Mouse (Mus musculus): ENCODE results near the gene Nap1l5. TPM values are rescaled to one million over a fixed set of nuclear protein-coding genes. Genes with fewer than 3 reads are reported as not detected.

Gene Nap1l5
- polyA plus RNA-seq, 1 experiment, result 0.52 TPM

DNA sequence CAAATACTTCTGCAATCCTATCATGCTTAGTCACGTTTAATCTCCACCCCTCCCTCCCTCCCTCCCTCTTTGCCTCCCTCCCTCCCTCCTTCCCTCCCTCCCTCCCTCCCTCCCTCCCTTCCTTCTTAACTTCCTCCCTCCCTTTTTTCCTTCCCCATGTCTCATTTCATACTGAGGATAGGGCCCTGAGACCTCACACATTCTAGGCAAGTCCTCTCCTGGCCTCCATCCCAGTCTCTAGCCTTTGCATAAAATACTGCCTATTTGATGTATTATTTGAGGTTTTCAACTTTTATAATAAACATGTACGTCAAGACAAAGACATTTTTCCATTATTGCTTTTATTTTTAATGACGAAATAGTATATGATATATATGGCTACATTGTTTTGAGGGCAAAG is 6.7 kb upstream of the Nap1l5 start:
- DNase-seq, result no peak
- WGBS, result 68% methylated on average over 3 of the region's 3 CpGs
- TF ChIP-seq POLR2A (IDR thresholded peaks at IDR 0.05; ENCODE audit: borderline replicate concordance, extremely low read depth, low read depth, low read length) (no peak), CTCF (IDR thresholded peaks at IDR 0.05; ENCODE audit: insufficient read depth, low read length) (no peak)
- Histone ChIP-seq H3K4me3 (replicated peaks; ENCODE audit: extremely low read depth, low read depth, low read length) (no peak overlapping the region), H3K4me1 (ENCODE audit: control insufficient read depth, insufficient read depth, low read length) (no peaks in the 10 kb centered on the region)

DNA sequence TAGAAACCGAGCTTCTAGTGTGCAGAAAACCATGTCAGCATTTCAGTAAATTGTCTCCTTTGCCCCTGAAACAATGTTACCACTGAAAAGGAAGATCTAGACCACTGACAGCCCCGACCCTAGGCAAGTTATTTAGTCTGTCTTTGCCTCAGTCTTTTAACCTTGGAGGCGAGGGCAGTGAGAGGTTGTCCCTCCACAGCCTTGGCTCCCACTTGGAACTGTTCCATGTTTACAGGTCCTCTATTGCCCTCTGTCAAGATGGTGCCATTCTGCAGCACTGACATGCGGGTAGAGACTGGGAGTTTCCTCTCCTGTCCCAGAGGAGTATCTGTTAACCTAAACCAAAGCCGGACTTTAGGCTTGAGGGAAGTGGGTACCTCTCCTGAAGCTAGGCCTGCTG is 6.0 kb upstream of the Nap1l5 start:
- DNase-seq, result no peak
- WGBS, result 62% methylated on average over 5 of the region's 5 CpGs
- H3K4me3 ChIP-seq (replicated peaks; ENCODE audit: extremely low read depth, low read depth, low read length), result no peak overlapping the region
- no peaks in the 10 kb centered on the region for H3K4me1 ChIP-seq (ENCODE audit: control insufficient read depth, insufficient read depth, low read length)
- TF ChIP-seq POLR2A (IDR thresholded peaks at IDR 0.05; ENCODE audit: borderline replicate concordance, extremely low read depth, low read depth, low read length) (no peak), CTCF (IDR thresholded peaks at IDR 0.05; ENCODE audit: insufficient read depth, low read length) (no peak)

DNA sequence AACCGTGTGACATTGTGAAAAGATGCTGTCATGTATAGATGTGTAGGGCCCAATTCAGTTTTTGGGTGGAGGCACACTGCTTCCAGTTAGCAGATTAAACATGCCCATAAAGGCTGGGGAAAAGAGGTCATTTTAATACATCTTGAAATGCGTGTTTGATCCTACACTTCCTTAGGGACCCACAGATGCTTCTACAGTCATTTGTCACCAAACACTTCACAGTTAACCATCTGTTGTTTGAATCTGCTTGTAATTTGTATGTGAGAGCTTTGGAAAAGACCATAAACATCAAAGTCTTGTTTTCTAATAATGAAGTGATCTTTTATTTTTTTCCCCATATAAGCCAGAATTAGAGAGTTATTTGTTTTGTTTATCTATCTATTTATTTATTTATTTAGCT is 915 bp upstream of the Nap1l5 start:
- TF ChIP-seq CTCF (IDR thresholded peaks at IDR 0.05; ENCODE audit: insufficient read depth, low read length), result no peak
- TF ChIP-seq POLR2A (IDR thresholded peaks at IDR 0.05; ENCODE audit: borderline replicate concordance, extremely low read depth, low read depth, low read length), result no peak
- Histone ChIP-seq H3K4me1 (ENCODE audit: control insufficient read depth, insufficient read depth, low read length) (no peaks in the 10 kb centered on the region), H3K4me3 (replicated peaks; ENCODE audit: extremely low read depth, low read depth, low read length) (no peak overlapping the region)
- DNase-seq, result no peak
- WGBS, result 87% methylated on average over 2 of the region's 2 CpGs

DNA sequence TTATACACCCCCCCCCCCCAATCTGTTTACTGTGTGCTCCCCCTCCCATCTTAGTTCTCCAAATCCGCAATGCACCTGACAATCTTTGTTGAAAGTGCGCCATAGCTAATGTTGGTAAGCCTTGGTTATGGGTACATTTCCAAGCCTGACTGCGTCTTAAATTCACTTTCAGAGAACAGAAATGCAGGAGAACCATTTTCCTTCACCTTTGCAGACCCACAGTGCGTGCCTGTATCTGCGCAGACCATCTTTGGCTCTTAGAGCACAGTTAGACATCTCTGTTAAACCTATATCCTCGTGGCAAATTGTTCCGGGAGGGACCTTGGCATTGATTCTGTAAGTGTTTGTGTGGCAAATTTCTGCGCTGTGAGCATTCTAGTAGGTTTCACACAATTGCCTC is 460 bp upstream of the Nap1l5 start:
- no peak for DNase-seq
- 97% methylated on average over 8 of the region's 8 CpGs for WGBS
- H3K4me1 ChIP-seq (ENCODE audit: control insufficient read depth, insufficient read depth, low read length), result no peaks in the 10 kb centered on the region
- TF ChIP-seq CTCF (IDR thresholded peaks at IDR 0.05; ENCODE audit: insufficient read depth, low read length) (no peak), POLR2A (IDR thresholded peaks at IDR 0.05; ENCODE audit: borderline replicate concordance, extremely low read depth, low read depth, low read length) (no peak)
- H3K4me3 ChIP-seq (replicated peaks; ENCODE audit: extremely low read depth, low read depth, low read length), result no peak overlapping the region

DNA sequence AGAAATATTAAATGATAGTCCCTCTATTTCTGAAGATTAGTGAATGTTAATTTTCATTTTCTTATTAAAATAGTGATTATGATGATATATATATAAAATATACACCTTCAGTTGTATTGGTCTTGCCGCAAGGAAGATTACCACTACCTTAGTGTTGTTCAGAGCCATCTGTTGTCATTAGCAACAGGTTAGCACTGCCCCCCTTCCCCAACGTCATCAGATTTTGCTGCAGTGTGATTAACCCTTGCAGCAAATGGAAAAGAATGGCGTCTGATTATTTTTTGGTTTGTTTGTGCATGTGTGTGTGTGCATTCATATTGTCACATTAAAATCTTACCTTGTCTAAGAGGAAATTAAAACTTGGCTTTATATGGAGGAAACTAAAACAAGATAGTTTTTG is 2.3 kb downstream of the Nap1l5 start:
- DNase-seq, result no peak
- Histone ChIP-seq H3K4me3 (replicated peaks; ENCODE audit: extremely low read depth, low read depth, low read length) (no peak overlapping the region), H3K4me1 (ENCODE audit: control insufficient read depth, insufficient read depth, low read length) (no peaks in the 10 kb centered on the region)
- TF ChIP-seq CTCF (IDR thresholded peaks at IDR 0.05; ENCODE audit: insufficient read depth, low read length), result no peak
- TF ChIP-seq POLR2A (IDR thresholded peaks at IDR 0.05; ENCODE audit: borderline replicate concordance, extremely low read depth, low read depth, low read length), result no peak
- 78% methylated on average over 3 of the region's 3 CpGs for WGBS

DNA sequence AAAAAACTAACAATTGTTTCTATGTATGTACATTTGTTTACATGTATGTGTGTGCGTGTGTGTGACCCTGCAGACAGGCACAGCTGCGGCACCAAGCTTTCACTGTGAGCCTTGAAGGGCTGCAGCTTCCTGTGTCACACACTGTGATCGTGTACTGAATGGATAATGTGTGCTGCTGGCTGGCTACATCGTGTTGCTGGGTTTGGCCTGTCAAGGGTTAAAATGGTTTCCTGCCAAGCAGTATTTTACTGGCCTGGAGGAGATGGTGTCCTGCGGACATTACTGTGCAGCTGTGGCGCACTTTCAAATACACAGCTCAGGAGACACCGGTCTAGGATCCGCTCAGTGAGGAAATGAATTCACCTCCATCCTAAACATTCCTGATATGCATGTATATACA is 3.7 kb downstream of the Nap1l5 start:
- WGBS, result 46% methylated on average over 8 of the region's 8 CpGs
- Histone ChIP-seq H3K4me3 (replicated peaks; ENCODE audit: extremely low read depth, low read depth, low read length) (no peak overlapping the region), H3K4me1 (ENCODE audit: control insufficient read depth, insufficient read depth, low read length) (no peaks in the 10 kb centered on the region)
- TF ChIP-seq POLR2A (IDR thresholded peaks at IDR 0.05; ENCODE audit: borderline replicate concordance, extremely low read depth, low read depth, low read length) (no peak), CTCF (IDR thresholded peaks at IDR 0.05; ENCODE audit: insufficient read depth, low read length) (no peak)
- DNase-seq, result no peak

DNA sequence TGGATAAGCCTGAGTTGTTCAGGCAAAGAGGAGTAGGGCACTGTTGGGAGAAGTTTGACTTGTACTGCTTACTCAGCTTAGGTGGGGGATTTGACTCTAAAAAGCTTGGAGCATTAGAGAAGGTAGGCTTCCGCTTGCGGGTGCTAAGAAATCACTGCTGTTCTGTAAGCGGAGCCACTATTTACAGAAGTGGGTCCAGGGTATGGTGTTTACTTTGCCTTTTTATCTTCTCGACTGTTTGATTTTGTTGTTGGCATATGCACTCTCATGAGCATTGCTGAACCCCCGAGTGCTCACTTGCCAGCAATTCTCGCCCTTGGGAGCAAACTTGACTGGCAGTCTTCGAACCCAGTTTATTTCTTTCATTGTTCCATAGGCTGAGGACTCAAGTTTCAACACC is 6.3 kb downstream of the Nap1l5 start:
- TF ChIP-seq CTCF (IDR thresholded peaks at IDR 0.05; ENCODE audit: insufficient read depth, low read length), result no peak
- TF ChIP-seq POLR2A (IDR thresholded peaks at IDR 0.05; ENCODE audit: borderline replicate concordance, extremely low read depth, low read depth, low read length), result no peak
- no peak overlapping the region for H3K4me3 ChIP-seq (replicated peaks; ENCODE audit: extremely low read depth, low read depth, low read length)
- no peak for DNase-seq
- WGBS, result 70% methylated on average over 7 of the region's 7 CpGs
- H3K4me1 ChIP-seq (ENCODE audit: control insufficient read depth, insufficient read depth, low read length), result no peaks in the 10 kb centered on the region

DNA sequence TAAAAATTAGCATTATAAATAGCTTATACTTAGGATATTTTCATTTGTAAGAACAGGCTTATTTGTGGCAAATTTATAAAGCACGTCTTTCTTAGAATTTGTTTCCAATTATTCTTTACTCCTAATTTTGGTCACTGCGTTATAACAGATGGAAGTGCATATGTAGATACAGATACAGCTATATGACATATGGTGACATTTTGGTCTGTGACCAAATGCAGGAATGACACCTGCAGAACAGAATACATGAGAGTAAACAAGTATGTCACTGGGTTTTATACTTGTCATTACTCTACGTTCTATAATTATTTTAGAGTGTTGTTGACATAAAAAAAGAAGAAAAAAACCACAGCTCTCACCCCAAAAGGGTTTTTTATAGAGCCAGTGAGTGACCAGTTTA is 7.8 kb downstream of the Nap1l5 start:
- no peak overlapping the region for H3K4me3 ChIP-seq (replicated peaks; ENCODE audit: extremely low read depth, low read depth, low read length)
- no peaks in the 10 kb centered on the region for H3K4me1 ChIP-seq (ENCODE audit: control insufficient read depth, insufficient read depth, low read length)
- TF ChIP-seq CTCF (IDR thresholded peaks at IDR 0.05; ENCODE audit: insufficient read depth, low read length) (no peak), POLR2A (IDR thresholded peaks at IDR 0.05; ENCODE audit: borderline replicate concordance, extremely low read depth, low read depth, low read length) (no peak)
- DNase-seq, result no peak
- 95% methylated on average over 3 of the region's 3 CpGs for WGBS

DNA sequence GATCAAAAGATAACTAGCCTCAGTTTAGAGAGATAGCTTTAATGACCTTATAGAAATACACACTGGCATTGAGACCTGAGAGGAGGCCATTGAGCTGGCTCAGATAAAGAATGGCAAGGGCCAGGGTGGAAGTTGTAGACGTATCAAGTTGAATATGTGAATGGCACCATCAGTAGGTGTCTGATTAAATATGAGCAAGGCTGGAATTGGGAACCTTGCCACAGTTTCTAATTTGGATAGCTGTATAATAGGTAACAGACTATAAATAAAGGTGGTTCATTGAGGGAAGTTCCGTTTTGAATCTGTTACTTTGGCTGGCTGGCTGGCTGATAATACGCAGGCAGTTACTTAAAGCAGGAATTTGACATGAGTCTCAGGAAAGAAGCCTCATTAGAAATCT is 10.2 kb downstream of the Nap1l5 start:
- TF ChIP-seq POLR2A (IDR thresholded peaks at IDR 0.05; ENCODE audit: borderline replicate concordance, extremely low read depth, low read depth, low read length) (no peak), CTCF (IDR thresholded peaks at IDR 0.05; ENCODE audit: insufficient read depth, low read length) (no peak)
- DNase-seq, result no peak
- no peaks in the 10 kb centered on the region for H3K4me1 ChIP-seq (ENCODE audit: control insufficient read depth, insufficient read depth, low read length)
- no peak overlapping the region for H3K4me3 ChIP-seq (replicated peaks; ENCODE audit: extremely low read depth, low read depth, low read length)
- WGBS, result 88% methylated on average over 3 of the region's 3 CpGs

DNA sequence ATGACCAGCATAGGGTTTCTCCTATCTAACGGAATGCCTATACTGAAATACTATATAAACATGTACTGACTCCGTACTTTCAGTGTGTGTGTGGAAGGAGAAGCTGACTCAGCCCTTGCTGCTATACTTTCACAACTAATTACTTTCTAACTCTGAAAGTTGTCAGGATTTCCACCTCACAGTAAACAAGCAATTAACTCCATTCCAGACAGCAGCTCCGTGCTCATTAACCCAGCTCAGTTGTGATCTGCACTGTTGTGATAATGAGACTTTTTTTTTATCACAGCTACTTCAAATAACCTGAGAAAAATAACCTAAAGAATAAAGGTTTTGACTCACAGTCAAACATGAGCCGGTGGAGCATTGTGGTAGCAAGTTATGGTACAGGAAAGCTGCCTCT is 11.9 kb downstream of the Nap1l5 start:
- no peak overlapping the region for H3K4me3 ChIP-seq (replicated peaks; ENCODE audit: extremely low read depth, low read depth, low read length)
- 86% methylated on average over 4 of the region's 4 CpGs for WGBS
- H3K4me1 ChIP-seq (ENCODE audit: control insufficient read depth, insufficient read depth, low read length), result no peaks in the 10 kb centered on the region
- DNase-seq, result no peak
- no peak for TF ChIP-seq POLR2A (IDR thresholded peaks at IDR 0.05; ENCODE audit: borderline replicate concordance, extremely low read depth, low read depth, low read length)
- no peak for TF ChIP-seq CTCF (IDR thresholded peaks at IDR 0.05; ENCODE audit: insufficient read depth, low read length)

DNA sequence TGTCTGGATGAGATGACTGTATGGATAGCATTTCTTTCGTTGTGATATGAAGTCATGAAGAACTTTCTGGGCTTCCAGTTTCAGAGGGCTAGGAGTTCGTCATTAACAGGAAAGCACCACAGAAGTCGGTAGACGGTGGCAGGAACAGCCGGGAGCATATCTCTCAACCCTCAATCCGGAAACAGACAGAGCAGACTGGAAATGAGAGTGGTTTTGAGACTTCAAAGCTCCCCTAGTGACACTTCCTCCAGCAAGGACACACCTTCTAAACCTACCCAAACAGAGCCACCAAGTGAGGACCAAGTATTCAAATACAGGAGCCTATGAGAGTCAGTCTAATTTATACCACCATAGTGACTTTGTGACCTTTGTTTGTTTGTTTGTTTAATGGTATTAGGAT is 13.6 kb downstream of the Nap1l5 start:
- 71% methylated on average over 6 of the region's 6 CpGs for WGBS
- no peak for DNase-seq
- Histone ChIP-seq H3K4me3 (replicated peaks; ENCODE audit: extremely low read depth, low read depth, low read length) (no peak overlapping the region), H3K4me1 (ENCODE audit: control insufficient read depth, insufficient read depth, low read length) (no peaks in the 10 kb centered on the region)
- no peak for TF ChIP-seq CTCF (IDR thresholded peaks at IDR 0.05; ENCODE audit: insufficient read depth, low read length)
- TF ChIP-seq POLR2A (IDR thresholded peaks at IDR 0.05; ENCODE audit: borderline replicate concordance, extremely low read depth, low read depth, low read length), result no peak

All from lung, adult 2 months (tissue).